In the genomic region with DNA sequence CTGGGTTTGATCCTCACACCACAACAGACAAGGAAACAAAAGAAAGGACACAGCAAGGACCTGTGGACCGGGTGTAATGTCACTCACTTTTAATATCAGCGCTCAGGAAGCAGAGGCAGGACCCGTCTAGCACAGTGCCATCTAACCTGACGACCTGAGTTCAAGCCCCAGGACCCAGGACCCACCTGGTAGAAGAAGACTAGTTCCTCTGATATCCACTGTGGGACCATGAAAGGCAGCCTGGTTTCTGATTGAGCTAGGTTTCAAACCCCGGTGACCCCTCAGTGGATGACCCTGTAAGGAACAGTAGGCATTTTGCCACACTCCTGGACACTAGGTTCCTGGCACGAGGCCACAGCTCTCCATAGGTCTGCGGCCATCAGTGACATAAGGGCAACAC, we compare ENCODE assay signal across 16 mouse cellular contexts. TPM values are rescaled to one million over a fixed set of nuclear protein-coding genes. Genes with fewer than 3 reads are reported as not detected.
"Had no signal": no experiment of that assay in that cellular context is flagged by ENCODE, and none has a peak within 500 bp of the region (broad histone marks: within the 10 kb centered on the region; RNA-seq: fewer than 3 reads in every experiment).

No protein-coding gene starts in this region.

- H3K9me3 ChIP-seq: kidney, embryonic 15.5 days; limb, embryonic 15.5 days; liver, embryonic 12.5 days; midbrain, embryonic 12.5 days; neural tube, embryonic 13.5 days had no signal

- DNase-seq: kidney, adult 2 months; kidney, postnatal 14 days; layer of hippocampus, postnatal 36 days; lung, embryonic 14.5 days; lung, postnatal 10 days; retina, postnatal 1 day; right cerebral cortex, postnatal 25 days; thymus, adult 2 months; thymus, postnatal 25 days had no signal

- H3K36me3 ChIP-seq: kidney, embryonic 15.5 days; limb, embryonic 15.5 days; liver, embryonic 12.5 days; midbrain, embryonic 12.5 days; neural tube, embryonic 13.5 days had no signal

- H3K4me3 ChIP-seq: kidney, embryonic 15.5 days; limb, embryonic 15.5 days; liver, embryonic 12.5 days; midbrain, embryonic 12.5 days; neural tube, embryonic 13.5 days had no signal

- H3K27ac ChIP-seq: kidney, embryonic 15.5 days; limb, embryonic 15.5 days; liver, embryonic 12.5 days; midbrain, embryonic 12.5 days; neural tube, embryonic 13.5 days; stomach, postnatal 0 days had no signal

RNA-seq across cellular contexts. Expression of gene Rab44, which starts 29.3 kb away (rescaled TPM):
- polyA plus RNA-seq: limb, embryonic 11.5 days had no signal
